Mouse (Mus musculus) spleen, postnatal 36 days (tissue): ENCODE data around the gene Gm3476.
"Not testable (repeated sequence)": the region's sequence is repeated elsewhere in the genome, so short reads cannot be mapped to it uniquely, and the experiment has no call there.

Experiments
- DNase-seq, 2 experiments: peaks; one replicate each; pipeline ENCODE4 v3.0.0; 2022; ENCODE audit warnings: low spot score in 2 of 2, mixed read lengths in 1 of 2

The Gm3476 gene

DNA sequence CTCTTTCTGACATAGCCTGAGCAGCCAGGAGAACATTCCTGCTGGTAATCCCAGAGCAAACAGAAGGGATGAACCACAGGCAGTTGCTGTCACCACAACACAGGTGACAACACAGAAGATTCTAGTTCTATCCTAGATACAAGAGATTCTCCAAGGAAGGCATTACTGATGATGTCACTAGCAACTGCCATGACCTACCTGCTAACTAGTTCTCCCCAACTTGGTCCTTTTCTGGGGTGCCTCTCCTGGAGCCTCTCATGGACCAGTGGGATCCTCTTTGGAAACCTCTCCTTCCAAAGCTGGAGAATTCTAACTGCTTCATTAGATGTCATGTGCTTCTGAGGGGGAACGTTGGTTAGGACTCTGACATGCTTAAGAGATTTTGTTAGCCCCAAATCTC lies at the start of gene Gm3476:
Gm3476 (minus strand) TSS at position 101 of the 400 bp plus-strand sequence.
- not testable (repeated sequence) for DNase-seq

DNA sequence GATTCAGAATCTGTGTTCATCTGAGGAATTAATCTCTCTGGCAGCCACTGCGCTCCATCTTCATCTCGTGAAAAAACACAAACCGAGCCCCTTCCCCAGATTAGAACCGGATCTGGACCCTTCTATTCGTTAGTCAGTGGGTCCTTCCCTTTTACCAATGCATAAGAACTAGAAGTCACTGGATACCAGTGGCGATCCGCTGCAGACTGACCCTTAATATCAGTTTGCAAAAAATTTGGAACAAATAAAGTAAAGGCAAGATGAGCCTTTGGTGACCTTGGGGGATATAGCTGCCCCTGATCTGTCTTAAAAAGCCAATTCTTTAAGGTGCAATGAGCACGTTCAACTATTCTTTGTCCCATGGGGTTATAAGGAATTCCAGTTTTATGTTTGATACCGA lies 37.9 kb upstream of the Gm3476 start:
- DNase-seq, result not testable (repeated sequence)

DNA sequence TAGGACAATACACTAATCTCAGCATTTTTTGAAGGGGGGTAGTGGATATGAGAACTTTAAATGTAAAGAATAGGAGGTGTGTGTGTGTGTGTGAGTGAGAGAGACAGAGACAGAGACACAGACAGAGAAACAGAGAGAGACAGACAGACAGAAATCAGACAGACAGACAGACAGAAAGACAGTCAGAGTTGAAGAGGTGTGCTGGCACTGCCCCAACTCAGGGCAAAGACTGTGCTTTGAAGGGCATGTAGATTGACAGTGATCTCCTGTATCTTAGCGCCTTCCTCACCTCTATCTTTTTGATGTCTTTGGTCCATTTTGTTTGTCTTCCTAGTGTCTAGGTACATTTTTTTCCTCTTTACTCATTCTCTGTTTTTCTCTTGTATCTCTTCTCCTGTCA lies 35.5 kb upstream of the Gm3476 start:
- not testable (repeated sequence) for DNase-seq

DNA sequence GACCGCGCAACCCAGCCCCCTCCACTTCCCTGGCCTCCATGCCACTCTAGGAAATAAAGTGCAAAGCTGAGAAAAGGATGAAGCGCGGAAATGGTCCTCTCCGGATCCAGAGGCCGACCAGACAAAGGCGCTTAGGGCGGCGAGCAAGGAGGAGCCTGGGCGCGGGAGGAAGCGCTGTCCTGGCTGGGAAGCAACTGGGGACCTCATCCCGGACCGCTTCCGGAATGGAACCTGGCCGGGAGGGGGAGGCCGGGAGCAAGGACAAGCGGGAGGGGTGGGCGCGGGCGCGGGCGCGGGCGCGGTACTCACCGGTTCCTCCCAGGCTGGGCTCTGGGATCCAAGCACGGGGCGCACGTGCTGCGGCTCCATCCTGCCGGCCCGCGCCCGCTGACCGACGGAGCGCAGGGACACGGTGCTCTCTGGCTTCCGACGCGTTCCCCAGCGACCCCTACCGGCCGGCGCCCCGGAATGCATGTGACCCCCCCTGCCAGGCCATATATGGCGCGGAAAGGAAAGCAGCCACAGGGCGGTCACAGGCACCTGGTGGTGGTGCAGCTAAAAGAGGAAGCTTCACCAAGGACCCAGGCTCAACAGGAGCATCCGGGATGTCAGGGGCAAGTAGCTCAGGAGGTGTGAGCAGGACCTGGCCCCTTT lies 17.2 kb downstream of the Gm3476 start, which contains the start of gene Gm3468:
Gm3468 (minus strand) TSS at position 394 of the 654 bp plus-strand sequence.
- DNase-seq, result not testable (repeated sequence)

DNA sequence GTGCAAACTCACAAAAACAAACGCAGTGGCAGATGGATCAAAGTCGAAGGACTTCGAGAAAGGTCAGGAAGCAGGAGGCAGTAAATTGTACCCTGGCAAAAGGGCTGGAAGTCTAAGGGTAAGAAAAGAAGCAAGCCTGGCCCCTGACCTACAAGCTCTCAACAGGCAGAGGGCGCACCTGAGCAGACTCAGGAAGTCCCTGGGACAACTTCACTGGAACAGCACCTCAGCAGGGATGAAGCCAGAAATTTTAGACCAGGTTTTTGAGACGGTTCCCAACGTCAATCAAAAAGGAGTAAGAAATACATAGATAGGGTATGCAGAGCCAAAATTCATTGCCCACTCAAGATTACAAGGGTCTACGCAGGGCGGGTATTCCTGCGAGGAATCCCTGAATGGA lies 18.1 kb downstream of the Gm3476 start:
- DNase-seq, result not testable (repeated sequence)

DNA sequence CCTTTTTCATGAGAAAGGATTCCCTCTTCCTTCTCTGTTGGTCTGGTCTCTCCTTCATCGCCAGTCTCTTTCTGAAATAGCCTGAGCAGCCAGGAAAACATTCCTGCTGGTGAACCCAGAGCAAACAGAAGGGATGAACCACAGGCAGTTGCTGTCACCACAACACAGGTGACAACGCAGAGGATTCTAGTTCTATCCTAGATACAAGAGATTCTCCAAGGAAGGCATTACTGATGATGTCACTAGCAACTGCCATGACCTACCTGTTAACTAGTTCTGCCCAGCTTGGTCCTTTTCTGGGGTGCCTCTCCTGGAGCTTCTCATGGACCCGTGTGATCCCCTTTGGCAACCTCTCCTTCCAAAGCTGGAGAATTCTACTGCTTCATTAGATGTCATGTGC lies 31.8 kb downstream of the Gm3476 start, which contains the start of gene Gm8206:
Gm8206 (minus strand) TSS at position 101 of the 400 bp plus-strand sequence.
- DNase-seq, result not testable (repeated sequence)

DNA sequence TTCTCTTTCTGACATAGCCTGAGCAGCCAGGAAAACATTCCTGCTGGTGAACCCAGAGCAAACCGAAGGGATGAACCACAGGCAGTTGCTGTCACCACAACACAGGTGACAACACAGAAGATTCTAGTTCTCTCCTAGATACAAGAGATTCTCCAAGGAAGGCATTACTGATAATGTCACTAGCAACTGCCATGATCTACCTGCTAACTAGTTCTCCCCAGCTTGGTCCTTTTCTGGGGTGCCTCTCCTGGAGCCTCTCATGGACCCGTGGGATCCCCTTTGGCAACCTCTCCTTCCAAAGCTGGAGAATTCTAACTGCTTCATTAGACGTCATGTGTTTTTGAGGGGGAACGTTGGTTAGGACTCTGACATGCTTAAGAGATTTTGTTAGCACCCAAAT lies 67.4 kb downstream of the Gm3476 start, which contains the start of gene Gm6337:
Gm6337 (minus strand) TSS at position 101 of the 400 bp plus-strand sequence.
- DNase-seq, result not testable (repeated sequence)
